Mouse (Mus musculus): ENCODE measurements around the gene Zswim1.

GRCm38 (mm10) chr2:164773229-164773988 is 49.1 kb upstream of the Zswim1 start:
- TF ChIP-seq POLR2A (IDR thresholded peaks at IDR 0.05; ENCODE audit: low read depth, low read length) (no peak), CTCF (conservative IDR thresholded peaks at IDR 0.05; ENCODE audit: insufficient read depth, insufficient read length, low read depth, low read length) (no peak)
